Mouse (Mus musculus) C3H10T1/2 (cell line): ENCODE measurements around the gene Utp11. TPM values are rescaled to one million over a fixed set of nuclear protein-coding genes. Genes with fewer than 3 reads are reported as not detected.

Source experiments
- polyA plus RNA-seq, 2 experiments: library from polyadenylated mRNA; unstranded; fragments of >200 nt; fragmentation: generic; extraction: Trizol; gene quantifications; one replicate each; pipeline ENCODE4 v1.2.1; 2012; ENCODE audit warnings: missing spikeins in 2 of 2

Utp11 gene
- 10 to 100 TPM; 11.2 to 23.2 TPM for polyA plus RNA-seq

GRCm38 (mm10) chr4:124693135-124693894 lies at the start of gene Utp11:
Gene Utp11 (minus strand): TSS chr4:124693600.

GRCm38 (mm10) chr4:124741376-124742343 lies 48.3 kb upstream of the Utp11 start, which contains the start of gene Inpp5b:
Gene Inpp5b (plus strand): TSS chr4:124741850.

GRCm38 (mm10) chr4:124714545-124715481 lies 21.4 kb upstream of the Utp11 start, which contains the start of gene Sf3a3:
Gene Sf3a3 (plus strand): TSS chr4:124714776.

GRCm38 (mm10) chr4:124700248-124700971 lies 7.0 kb upstream of the Utp11 start, which contains the start of gene Fhl3:
Gene Fhl3 (plus strand): TSS chr4:124700701.

GRCm38 (mm10) chr4:124656518-124656853 lies 36.9 kb downstream of the Utp11 start, which contains the start of gene Pou3f1:
Gene Pou3f1 (plus strand): TSS chr4:124656807.

Other genes with a start within 250 kb of the Utp11 start
- gene 3100002H09Rik, start 82.8 kb downstream of the Utp11 start, polyA plus RNA-seq = not detected
- under 1 TPM; 0.01 to 0.08 TPM for gene Pou3f1, start 36.8 kb downstream of the Utp11 start, polyA plus RNA-seq
- gene Fhl3, start 7.1 kb upstream of the Utp11 start, polyA plus RNA-seq = 100 to 1,000 TPM in 1 of 2 experiments, 10 to 100 TPM in 1; 77.3 to 100 TPM
- 10 to 100 TPM; 16.8 to 46.6 TPM for gene Sf3a3, start 21.2 kb upstream of the Utp11 start, polyA plus RNA-seq
- gene Inpp5b, start 48.2 kb upstream of the Utp11 start, polyA plus RNA-seq = 10 to 100 TPM in 1 of 2 experiments, 1 to 10 TPM in 1; 2.3 to 15.3 TPM
- 1 to 10 TPM; 4.3 to 6.6 TPM for gene Mtf1, start 108.5 kb upstream of the Utp11 start, polyA plus RNA-seq
- gene Yrdc, start 157.1 kb upstream of the Utp11 start, polyA plus RNA-seq = 10 to 100 TPM; 16.5 to 25.7 TPM
- 100 to 1,000 TPM in 1 of 2 experiments, 10 to 100 TPM in 1; 69.5 to 108 TPM for gene 1110065P20Rik, start 157.6 kb upstream of the Utp11 start, polyA plus RNA-seq
- not detected for gene Maneal, start 168.6 kb upstream of the Utp11 start, polyA plus RNA-seq
- gene Epha10, start 187.3 kb upstream of the Utp11 start, polyA plus RNA-seq = not detected
- 1 to 10 TPM in 1 of 2 experiments, under 1 TPM in 1; 0.81 to 6.4 TPM for gene 9930104L06Rik, start 243.4 kb upstream of the Utp11 start, polyA plus RNA-seq
- gene Cdca8, start 245.7 kb upstream of the Utp11 start, polyA plus RNA-seq = 10 to 100 TPM; 48.3 to 77.0 TPM